20 mouse cellular contexts compared by ENCODE assay signal in genomic region chr7:114818351-114818750, GRCm38 (mm10).
"Had no signal": no experiment of that assay in that cellular context is flagged by ENCODE, and none has a peak within 500 bp of the region (broad histone marks: within the 10 kb centered on the region; RNA-seq: fewer than 3 reads in every experiment).

No protein-coding gene starts in this region.

- H3K27ac ChIP-seq: gastrocnemius, adult 2 months; hindbrain, embryonic 10.5 days; hindbrain, embryonic 12.5 days; hindbrain, embryonic 14.5 days; layer of hippocampus, adult 2 months; left cerebral cortex, adult 2 months; limb, embryonic 10.5 days; limb, embryonic 12.5 days; liver, embryonic 13.5 days had no signal

- H3K4me2 ChIP-seq: heart, embryonic 12.5 days; hindbrain, embryonic 12.5 days; hindbrain, embryonic 14.5 days; limb, embryonic 12.5 days; liver, embryonic 11.5 days; liver, embryonic 13.5 days had no signal

- H3K36me3 ChIP-seq: heart, embryonic 12.5 days; hindbrain, embryonic 10.5 days; hindbrain, embryonic 12.5 days; limb, embryonic 10.5 days; limb, embryonic 12.5 days; liver, embryonic 13.5 days had no signal

- H3K9me3 ChIP-seq: heart, embryonic 12.5 days; hindbrain, embryonic 10.5 days; hindbrain, embryonic 12.5 days; limb, embryonic 10.5 days; liver, embryonic 13.5 days had no signal

- H3K9ac ChIP-seq: heart, embryonic 12.5 days; hindbrain, embryonic 12.5 days; limb, embryonic 12.5 days; liver, embryonic 13.5 days had no signal

- H3K4me1 ChIP-seq: heart, embryonic 12.5 days; hindbrain, embryonic 12.5 days; limb, embryonic 12.5 days; liver, embryonic 13.5 days had no signal

- H3K4me3 ChIP-seq: gastrocnemius, adult 2 months; heart, embryonic 12.5 days; hindbrain, embryonic 10.5 days; hindbrain, embryonic 12.5 days; layer of hippocampus, adult 2 months; left cerebral cortex, adult 2 months; limb, embryonic 10.5 days; limb, embryonic 12.5 days; liver, embryonic 13.5 days had no signal

- DNase-seq: gastrocnemius, adult 2 months; gastrocnemius, postnatal 10 days; gastrocnemius, postnatal 25 days; heart, postnatal 10 days; heart, postnatal 4 days; kidney, adult 18-20 months; kidney, adult 8-10 months; kidney, postnatal 10 days; kidney, postnatal 4 days; liver; liver, embryonic 13.5 days had no signal

- H3K27me3 ChIP-seq: hindbrain, embryonic 12.5 days; liver, embryonic 13.5 days had no signal
